Mouse (Mus musculus) lung, postnatal 0 days (tissue): Measurements from ENCODE around the gene Ablim1.

Experiments used
- CTCF ChIP-seq: IDR thresholded peaks from 2 replicates; pipeline ENCODE4 v1.5.1; 2016; ENCODE audit warnings: antibody characterized with exemption, mild to moderate bottlenecking
- EP300 ChIP-seq: IDR thresholded peaks from 2 replicates; pipeline ENCODE4 v1.6.1; 2016; ENCODE audit warnings: antibody characterized with exemption, mild to moderate bottlenecking, control low read depth

DNA sequence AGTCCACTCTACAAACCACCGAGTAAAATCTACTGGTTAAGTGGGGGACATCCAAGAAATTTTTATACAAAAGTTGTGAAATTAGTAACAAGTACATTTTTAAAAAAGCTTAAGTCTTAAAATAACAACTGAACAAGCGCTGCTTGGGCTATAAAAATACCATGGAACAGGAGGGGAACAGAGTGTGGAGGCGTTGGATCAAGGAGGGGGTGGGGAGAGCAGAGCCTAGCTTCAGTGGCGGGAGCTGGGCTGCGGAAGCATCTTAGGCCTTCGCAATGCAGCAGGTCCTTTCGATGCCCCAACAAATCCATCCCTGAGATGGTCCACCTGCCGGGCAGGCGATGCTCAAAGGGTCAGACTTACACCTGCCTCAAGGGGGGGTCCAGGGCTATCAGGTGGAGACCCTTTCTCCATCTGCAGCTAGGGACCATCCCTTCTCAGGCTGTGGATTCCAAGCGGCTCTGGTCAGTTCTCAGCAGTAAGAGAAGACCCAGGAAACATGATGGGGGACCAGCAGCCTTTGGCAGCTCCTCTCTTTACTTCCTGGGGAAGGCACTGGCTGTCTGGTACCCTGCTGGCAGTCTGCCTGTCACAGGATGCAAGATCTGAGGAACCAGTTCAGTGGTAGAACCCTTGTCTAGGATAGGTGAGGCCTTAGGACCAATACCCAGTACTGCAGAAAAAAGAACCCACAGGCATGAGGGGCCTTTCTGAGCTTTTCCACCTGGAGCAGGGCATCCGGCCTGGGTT, 152.6 kb downstream of the Ablim1 start:
- TF ChIP-seq CTCF (no peak), EP300 (no peak)
